Mouse (Mus musculus): ENCODE measurements around the gene Prcd. TPM values are rescaled to one million over a fixed set of nuclear protein-coding genes. Genes with fewer than 3 reads are reported as not detected.
A peak's percentile ranks its signal among the peaks of the same experiment; 100 is the strongest.
"Not testable (repeated sequence)": the region's sequence is repeated elsewhere in the genome, so short reads cannot be mapped to it uniquely, and the experiment has no call there.

Prcd gene
- total RNA-seq, 2 experiments from 2014 or later = 2.1 TPM; not detected in 1

GRCm38 (mm10) chr11:116624131-116624832 lies 29.1 kb upstream of the Prcd start:
- peak; percentile 58 for ATAC-seq (replicated peaks; ENCODE audit: low FRiP score, low TSS enrichment, poor library complexity, severe bottlenecking)

- 0 out of 2 replicates have a peak, but pooled peaks have one; percentile 24 for ATAC-seq (replicated peaks; ENCODE audit: low FRiP score, low TSS enrichment, poor library complexity, severe bottlenecking)
Measured at GRCm38 (mm10) chr11:116625081-116626000, 28.0 kb upstream of the Prcd start.

GRCm38 (mm10) chr11:116626299-116627071 lies 26.8 kb upstream of the Prcd start, which contains the start of gene Rhbdf2:
Gene Rhbdf2, minus strand, starts transcription at chr11:116627019.
- no peak for ATAC-seq (replicated peaks; ENCODE audit: low FRiP score, low TSS enrichment, poor library complexity, severe bottlenecking)

DNA sequence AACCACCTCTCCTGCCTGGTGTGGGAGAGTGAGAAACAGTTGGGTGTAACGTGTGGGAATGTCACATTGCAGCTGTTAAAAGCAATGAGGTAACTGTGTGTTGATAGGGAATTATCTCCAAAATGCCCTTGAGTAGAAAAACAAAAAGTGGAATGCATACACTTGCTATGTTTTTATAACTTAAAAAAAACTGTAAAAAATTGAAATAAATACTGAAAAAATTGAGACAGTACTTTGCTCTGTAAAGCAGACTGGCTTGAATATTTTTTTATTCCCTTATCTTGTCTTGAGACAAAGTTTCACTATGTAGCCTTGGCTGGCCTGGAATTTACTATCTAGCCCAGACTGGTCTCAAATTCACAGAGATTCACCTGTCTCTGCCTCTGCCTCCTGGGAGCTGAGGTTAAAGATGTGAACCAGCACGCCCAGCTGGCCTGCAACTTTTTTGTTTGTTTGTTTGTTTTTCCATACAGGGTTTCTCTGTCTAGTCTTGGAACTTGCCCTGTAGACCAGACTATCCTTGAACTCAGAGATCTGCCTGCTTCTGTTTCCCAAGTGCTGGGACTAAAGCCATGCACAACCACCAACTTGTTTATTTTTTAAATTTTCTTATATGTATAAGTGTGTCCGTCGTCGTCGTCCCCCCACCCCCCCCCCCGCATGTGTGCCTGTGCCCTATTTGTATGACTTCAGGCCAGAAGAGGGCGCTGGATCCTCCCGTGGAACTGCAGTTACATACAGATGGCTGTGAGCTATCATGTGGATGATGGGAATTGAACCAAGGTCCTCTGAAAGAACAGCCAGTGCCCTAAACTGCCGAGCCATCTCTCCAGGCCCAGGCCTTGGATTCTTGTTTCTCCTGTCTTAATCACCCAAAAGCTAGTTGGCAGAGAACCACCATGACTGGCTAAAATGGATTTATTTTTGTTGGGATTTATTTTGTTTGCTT lies 26.0 kb upstream of the Prcd start:
- no peak for ATAC-seq (replicated peaks; ENCODE audit: low FRiP score, low TSS enrichment, poor library complexity, severe bottlenecking)

DNA sequence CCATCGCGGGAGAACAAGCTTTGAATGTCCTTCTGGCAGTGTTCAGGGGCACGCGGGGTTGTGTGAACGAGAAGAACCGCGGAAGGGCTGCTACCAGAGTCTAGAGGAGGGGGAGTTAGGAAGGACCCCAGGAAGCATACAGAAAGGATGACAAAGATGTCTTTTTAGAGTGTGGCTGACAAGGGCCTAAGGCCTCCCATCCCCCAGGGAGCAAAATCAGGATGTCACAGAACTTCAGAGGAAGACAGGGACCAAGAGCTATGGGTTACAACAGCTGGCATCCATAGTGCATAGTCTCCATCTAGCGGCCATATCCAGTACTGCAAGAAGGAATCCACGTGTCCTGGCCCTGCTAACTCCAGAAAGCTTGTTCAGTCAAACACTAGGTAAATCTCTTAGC lies 24.6 kb upstream of the Prcd start:
- ATAC-seq (replicated peaks; ENCODE audit: low FRiP score, low TSS enrichment, poor library complexity, severe bottlenecking) = peak; percentile 48

DNA sequence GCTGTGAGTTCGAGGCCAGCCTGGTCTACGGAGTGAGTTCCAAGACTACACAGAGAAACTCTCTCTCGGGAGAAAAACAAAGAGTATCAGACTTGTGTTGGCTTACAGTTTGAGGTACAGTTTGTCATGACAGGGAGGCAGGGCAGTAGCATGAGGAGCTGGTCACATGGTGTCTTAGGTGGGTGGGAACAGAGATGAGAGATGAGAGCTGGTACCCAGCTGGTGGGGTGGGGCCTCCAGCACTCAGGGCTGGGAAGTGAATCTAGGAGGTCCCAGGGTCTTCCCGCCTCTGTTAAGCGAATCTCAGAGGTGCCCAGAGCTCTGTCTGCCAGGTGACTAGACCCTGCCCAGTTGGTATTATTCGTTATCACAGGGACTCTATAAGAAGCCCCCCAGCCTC lies 23.9 kb upstream of the Prcd start:
- ATAC-seq (replicated peaks; ENCODE audit: low FRiP score, low TSS enrichment, poor library complexity, severe bottlenecking) = no peak

DNA sequence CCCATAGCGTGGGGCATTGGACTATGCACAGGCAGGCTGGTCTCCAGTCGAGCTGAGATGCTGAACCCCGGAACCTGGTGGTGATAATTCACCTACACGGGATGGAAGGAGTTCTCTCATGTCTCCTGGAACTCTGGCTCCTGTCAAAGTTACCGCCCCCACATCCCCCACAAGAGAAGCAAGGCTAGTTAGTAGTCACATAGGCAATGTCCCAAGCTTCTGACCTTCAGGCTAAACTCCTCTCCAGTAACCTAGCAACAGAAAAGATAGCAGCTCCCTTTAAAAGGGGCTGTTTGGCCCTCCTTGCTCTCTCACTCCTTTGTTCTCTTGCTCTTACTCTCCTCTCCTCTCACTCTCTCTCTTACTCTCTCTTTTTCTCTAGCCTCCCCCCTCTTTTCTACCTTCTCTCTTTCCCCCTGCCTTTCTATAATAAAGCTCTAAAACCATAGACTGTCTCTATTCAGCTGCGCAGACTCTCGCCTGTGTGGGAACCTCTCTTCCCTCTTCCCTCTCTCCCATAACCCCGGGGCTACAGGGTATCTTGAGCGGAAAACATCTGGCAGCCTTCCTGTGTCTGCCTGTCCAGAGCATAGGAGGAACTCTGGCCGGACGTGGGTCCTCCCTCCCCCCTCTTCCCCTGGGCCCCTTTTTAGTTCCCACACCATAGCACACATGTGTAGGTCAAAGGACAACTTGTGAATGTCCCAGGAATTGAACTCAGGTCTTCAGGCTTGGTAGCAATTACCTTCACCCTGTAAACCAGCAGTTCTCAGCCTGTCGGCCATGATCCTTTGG lies 23.0 kb upstream of the Prcd start:
- ATAC-seq (replicated peaks; ENCODE audit: low FRiP score, low TSS enrichment, poor library complexity, severe bottlenecking) = no peak

DNA sequence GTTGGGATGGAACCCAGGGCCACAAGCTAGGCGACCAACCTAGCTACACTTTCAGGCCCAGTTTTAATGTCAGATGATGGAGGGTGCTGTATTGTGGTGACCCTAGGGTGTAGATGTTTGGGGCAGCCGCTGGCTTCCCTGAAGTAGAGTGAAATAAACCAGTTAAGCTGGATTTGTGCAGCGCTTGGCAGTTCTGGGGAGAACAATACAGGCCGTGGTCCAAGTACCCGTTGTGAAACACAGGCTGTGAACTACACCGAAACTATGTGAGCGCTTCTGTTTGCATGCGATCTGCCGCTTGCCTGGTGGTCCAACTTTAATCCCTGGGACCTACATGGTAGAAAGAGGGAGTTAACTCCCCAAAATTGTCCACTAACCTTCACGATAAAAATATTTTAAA lies 20.4 kb upstream of the Prcd start:
- no peak for ATAC-seq (replicated peaks; ENCODE audit: low FRiP score, low TSS enrichment, poor library complexity, severe bottlenecking)

DNA sequence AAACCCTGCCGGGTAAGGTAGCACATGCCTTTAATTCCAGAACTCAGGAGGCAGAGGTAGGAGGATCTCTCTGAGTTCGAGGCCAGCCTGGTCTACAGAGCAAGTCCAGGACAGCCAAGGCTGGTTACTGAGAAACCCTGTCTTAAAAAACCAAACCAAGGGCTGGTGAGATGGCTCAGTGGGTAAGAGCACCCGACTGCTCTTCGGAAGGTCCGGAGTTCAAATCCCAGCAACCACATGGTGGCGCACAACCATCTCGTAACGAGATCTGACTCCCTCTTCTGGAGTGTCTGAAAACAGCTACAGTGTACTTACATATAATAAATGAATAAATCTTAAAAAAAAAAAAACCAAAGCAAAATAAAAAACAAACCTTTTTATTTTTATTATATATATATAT lies 16.7 kb upstream of the Prcd start:
- not testable (repeated sequence) for ATAC-seq (replicated peaks; ENCODE audit: low FRiP score, low TSS enrichment, poor library complexity, severe bottlenecking)

- no peak for ATAC-seq (replicated peaks; ENCODE audit: low FRiP score, low TSS enrichment, poor library complexity, severe bottlenecking)
Measured at GRCm38 (mm10) chr11:116641168-116641567, 12.2 kb upstream of the Prcd start.

- ATAC-seq (replicated peaks; ENCODE audit: low FRiP score, low TSS enrichment, poor library complexity, severe bottlenecking) = no peak
Measured at GRCm38 (mm10) chr11:116641731-116642130, 11.6 kb upstream of the Prcd start.

GRCm38 (mm10) chr11:116642681-116643578 lies 10.4 kb upstream of the Prcd start:
- ATAC-seq (replicated peaks; ENCODE audit: low FRiP score, low TSS enrichment, poor library complexity, severe bottlenecking) = peak; percentile 59

GRCm38 (mm10) chr11:116643579-116644224 lies 9.6 kb upstream of the Prcd start:
- no peak for ATAC-seq (replicated peaks; ENCODE audit: low FRiP score, low TSS enrichment, poor library complexity, severe bottlenecking)

DNA sequence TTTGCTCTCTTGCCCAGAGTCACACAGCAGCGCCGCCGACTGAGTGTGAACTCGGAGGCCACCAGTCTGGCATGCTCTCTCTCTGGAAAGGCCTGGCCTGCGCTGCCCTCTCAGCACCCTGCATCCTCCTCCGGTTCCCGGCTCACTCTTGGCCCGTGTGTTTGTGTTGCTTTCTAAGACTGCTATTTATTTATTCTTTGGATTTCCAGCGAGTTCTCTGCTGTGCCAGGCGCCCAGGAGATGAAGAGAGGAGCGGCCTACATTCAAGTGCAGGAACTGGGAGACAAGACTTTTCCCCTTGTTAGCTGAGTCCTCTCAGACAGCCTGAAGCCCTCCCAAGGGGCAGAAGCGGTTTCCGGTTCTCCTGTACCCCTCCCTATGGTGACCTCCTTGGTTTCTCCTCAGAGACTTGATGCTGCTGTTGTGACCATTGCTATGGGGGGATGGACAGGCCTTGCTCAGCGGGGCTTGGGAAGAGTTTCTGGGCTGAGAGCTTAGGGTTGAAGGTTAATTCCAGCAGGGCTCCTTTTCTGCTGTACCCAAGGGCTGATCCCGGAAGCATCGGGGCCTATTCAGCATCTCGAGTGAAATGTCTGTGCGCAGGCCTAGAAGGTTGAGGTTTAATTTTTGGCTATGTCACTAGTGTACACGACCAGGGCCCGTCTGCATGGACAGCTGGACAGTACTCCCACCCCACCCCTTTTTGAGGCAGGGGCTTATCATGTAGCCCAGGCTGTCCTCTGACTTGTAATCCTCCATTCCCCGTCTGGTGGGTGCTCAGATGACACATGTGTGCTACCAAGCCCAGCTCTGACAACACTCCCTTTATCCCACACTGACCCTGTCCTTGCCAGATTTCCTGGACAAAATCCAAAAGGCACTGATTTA lies 8.9 kb upstream of the Prcd start:
- ATAC-seq (replicated peaks; ENCODE audit: low FRiP score, low TSS enrichment, poor library complexity, severe bottlenecking) = no peak

DNA sequence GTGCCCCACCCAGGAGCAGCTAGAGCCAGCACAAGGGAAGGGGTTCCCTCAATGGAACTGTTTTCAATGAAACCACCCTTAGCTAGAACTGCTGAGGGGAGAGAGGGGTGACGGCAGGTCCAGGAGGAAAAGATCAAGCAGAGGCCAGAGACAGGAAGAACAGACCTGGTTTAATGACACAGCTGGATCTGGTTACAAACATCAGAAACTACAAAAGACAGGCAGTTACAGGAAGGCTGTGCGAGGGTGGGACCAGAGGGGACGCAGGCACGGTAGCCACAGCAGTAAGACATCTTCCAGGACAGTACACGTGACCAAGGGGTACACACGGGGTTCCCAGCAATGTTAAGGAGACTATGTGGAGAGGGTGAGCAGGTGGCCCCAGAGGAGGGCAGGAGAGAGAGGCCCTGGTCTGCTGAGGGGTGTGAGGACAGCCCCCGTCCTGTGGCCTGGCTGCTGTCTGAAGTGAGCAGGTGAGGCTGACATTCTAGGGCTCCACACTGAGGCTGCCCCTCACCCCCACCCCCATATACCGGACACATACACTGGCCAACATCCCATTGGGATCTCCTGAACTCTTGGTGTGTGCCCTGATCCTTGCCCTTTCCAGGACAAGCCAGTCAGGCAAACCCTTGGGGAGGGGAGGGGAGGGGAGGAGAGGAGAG lies 7.8 kb upstream of the Prcd start:
- no peak for ATAC-seq (replicated peaks; ENCODE audit: low FRiP score, low TSS enrichment, poor library complexity, severe bottlenecking)

Measured in megakaryocyte-erythroid progenitor cell, adult 5-6 weeks (primary cell).